Mouse (Mus musculus) CD4-positive, CD25-positive, alpha-beta regulatory T cell (primary cell): Measurements from ENCODE around the gene Capza2. TPM values are rescaled to one million over a fixed set of nuclear protein-coding genes. Genes with fewer than 3 reads are reported as not detected.

Source experiments
- polyA plus RNA-seq: library from polyadenylated mRNA; unstranded; fragments of 100-300 nt; shearing (Covaris generic); gene quantifications from one replicate; pipeline ENCODE4 v1.2.1, GENCODE M21; 2017

Gene Capza2
- 277 TPM for polyA plus RNA-seq

DNA sequence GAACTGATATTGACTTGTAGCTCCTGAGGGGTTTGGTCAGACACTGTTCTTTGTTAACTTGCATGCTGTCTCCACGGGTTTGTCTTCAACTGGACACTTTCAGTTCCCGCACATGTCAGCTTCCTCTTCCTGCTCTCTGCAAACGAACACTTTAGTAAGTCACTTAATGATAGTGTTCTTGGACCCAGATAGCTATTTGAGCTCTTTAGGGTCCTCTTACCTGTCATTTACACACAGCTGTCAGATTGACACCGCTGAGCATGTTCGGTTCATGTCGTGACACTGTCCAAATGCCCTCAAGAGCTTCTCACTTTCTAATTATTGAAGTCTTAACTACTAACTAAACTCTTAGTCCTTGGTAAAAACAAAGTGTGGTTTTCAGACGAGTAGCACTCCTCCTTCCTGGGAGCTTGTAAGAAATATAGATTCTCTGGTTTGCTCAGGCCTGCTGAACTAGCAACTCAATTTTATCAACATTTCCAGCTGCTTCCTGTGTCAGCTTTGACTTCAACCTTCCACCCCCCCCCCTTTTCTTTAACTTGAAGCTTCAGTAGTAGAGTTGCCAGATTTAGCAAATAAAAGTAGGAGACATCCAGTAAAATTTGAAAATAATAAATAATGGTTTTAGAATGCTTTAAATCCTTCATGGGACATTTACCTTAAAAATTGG, at the start of gene Capza2:
Gene Capza2, plus strand, starts transcription at position 620 of the 670 bp plus-strand sequence.

DNA sequence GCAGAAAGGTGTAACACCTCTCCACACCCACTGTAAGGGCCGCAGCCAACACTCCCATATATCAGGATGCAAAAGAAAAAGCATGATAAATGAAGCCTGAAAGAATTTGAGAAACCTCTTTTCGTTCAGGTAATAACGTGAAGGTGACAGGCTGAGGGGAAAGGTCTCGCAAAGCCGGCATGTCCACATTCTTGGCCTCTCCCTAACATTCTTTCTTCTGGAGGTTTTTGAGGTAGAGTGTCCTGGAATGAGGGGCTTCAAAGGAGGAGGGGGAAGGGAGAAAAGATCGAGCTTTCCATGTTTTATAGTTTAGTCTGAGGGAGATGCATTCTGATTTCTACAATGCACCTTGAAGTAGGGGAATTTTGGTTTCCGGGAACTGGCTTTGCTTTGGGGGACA, 56.6 kb downstream of the Capza2 start, which contains the start of gene St7:
Gene St7, plus strand, starts transcription at position 287 of the 400 bp plus-strand sequence.

Other genes with a start within 250 kb of the Capza2 start
- not detected for gene Met, start 172.4 kb upstream of the Capza2 start, polyA plus RNA-seq
- 16.7 TPM for gene St7, start 56.7 kb downstream of the Capza2 start, polyA plus RNA-seq